Mouse (Mus musculus) right cerebral cortex, postnatal 10 days (tissue): ENCODE results near the gene Cgnl1.
A peak's percentile ranks its signal among the peaks of the same experiment; 100 is the strongest.

ENCODE experiments used
- DNase-seq, 2 experiments: peaks; one replicate each; pipeline ENCODE4 v3.0.0; 2021; ENCODE audit warnings: low spot score in 2 of 2

Cgnl1 gene

DNA sequence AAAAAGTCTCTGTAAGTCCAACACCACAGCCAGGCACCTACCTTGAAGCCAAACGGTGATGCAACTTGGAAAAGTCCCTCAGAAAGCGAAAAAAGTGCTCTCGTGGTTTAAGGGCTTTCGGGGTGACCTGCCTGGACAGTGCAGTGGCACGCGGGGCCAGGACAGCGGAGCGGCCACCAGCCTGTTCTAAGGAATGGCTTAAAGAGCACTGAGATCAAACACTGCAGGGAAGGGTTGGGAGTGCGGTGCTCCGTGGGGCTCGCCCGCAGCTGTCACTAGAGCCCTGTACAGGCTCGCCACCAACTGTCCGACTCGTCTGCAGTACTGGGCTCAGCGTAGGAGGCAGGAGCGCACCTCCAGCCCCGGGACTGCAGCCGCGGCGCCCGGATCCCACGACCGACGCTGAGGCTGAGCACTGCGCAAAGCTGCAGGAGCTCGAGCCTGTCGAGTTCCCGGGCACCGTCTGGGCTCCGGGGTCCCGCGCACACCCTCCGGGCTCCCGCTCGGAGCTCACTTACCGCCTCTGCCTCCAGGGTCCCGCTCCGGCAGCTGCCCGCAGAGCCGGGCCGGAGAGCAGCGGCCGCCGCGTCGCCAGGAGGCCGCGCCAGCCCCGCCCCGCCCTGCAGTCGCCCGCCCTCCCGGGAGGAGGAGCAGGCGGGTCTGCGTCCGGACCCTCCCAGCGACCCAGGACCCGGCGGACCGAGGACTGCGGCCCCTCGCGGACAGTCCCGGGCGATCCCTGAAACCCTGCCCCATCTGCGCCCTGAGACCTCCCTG lies at the start of gene Cgnl1:
Gene Cgnl1 (minus strand): TSS at position 612 of the 777 bp plus-strand sequence.
- peak; percentile 29 to 42 for DNase-seq

DNA sequence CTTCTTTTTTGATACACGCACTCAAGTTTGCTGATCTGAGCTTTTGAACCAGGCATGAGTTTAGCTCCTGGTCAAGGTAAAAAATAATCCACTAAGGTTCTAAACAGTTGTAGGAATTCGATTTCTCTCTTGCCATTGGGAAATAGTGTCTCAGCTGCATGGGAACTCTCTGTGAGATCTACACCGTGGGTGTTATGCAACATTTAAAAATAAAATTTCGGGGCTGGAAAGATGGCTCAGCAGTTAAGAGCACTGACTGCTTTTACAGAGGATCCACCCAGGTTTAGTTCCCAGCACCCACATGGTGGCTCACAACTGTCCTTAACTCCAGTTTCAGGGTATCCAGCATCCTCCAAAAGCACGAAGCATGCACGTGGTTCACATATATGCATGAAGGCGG lies 47.1 kb upstream of the Cgnl1 start:
- DNase-seq: no peak

DNA sequence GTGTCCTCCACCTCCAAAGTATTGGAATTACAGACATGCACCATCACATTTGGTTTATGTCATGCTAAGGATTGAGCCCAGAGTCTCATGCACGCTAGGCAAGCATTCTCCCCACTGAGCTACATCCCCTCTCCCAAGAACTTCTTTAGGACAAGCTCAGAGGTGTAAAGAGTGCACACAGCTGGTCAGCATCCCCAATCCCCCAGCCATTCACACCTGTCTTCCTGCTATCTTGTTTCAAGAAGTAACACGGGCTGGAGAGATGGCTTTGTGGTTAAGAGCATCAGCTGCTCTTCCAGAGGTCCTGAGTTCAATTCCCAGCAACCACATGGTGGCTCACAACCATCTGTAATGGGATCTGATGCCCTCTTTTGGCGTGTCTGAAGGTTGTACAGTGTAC lies 44.7 kb upstream of the Cgnl1 start:
- no peak for DNase-seq

DNA sequence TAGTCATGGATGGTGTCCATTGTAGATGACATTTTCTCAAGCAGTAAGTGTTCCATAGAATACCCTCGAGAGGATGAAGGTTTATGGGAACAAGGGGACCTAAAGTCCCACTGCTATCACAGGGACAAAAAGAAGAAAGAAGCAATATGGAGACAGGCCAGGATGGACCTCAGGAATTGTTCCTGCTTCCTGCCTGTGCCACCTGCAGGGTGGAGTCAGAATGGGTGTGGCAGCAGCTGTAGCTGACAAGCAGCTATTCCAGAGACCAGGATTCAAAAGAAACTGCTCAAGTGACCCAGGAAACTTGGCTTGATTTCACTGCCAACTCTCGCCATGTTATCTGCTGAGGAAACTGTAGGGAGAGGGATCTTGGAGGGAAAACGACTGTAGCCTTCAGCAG lies 42.2 kb upstream of the Cgnl1 start:
- no peak for DNase-seq

DNA sequence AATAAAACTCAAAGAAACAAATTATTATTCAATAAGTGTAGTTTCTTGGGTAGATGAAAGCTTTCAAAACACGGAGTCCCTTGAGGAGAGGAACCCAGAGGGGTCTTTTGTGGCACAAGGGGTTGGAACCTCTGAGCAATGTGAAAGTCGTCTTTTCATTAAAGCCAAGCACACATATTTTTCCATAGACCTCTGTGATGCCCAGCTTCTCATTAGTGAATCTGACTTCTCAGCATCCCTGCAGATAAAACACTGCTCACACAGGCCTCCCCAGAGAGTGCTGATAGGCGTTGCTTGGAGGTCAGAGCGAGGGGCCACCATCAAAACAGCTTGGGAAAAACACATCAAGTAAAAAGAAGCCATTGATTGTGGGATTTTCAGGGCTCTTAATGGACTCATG lies 41.5 kb upstream of the Cgnl1 start:
- DNase-seq: no peak

DNA sequence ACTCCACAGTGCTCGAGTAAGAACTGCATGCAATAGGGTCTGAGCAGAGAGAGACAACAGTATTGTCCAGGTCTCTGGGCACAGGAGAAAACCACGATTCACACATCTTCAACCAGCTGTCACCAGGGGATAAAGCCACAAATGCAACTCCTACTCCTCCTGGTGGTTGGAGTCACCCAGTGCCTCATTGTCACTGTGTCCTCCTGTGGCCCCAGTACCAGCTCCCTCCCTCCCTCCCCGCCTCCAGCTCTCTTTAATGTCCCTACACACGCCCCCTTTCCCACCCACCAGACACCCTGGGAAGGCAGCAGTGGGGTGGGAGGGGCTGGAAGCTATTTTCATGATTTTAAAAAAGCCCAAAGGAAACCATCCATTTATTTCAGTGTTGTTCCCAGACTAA lies 41.0 kb upstream of the Cgnl1 start:
- DNase-seq: no peak

DNA sequence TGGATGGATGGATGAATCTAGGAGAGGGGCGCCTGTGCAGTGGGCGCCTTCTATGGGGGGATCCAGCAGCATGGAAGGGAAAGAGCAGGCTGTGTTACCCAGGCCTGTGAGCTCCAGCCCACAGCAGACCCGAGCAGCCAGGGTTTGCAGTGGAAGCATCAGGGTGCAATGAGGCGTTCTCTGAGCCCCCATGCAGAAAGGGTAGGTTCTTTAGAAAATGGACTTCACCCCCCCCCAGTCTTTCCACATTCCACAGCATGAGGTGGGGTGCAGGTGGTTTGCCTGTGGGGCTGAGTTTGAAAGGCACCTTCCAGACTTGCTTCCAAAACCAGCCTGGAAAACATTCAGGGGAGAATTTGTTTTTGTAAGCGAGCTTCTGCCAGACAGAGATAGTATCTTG lies 40.0 kb upstream of the Cgnl1 start:
- no peak for DNase-seq

DNA sequence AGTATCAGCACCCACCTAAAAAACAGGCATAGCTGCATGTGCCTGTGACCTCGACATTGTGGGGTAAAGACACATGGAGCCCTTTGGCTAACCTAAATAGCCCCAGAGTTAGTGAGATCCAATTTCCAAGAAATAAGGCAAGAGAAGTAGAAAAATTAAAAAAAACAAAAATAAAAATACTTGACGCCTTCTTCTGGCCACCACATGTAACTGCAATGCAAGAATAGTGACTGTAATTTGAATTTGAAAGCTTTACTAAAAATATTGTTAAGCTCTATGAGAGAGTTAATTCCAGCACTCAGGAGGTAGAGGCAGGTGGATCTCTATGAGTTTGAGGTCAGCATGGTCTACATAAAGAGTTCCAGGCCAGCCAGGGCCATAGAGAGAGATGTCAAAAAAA lies 39.3 kb upstream of the Cgnl1 start:
- DNase-seq: no peak

DNA sequence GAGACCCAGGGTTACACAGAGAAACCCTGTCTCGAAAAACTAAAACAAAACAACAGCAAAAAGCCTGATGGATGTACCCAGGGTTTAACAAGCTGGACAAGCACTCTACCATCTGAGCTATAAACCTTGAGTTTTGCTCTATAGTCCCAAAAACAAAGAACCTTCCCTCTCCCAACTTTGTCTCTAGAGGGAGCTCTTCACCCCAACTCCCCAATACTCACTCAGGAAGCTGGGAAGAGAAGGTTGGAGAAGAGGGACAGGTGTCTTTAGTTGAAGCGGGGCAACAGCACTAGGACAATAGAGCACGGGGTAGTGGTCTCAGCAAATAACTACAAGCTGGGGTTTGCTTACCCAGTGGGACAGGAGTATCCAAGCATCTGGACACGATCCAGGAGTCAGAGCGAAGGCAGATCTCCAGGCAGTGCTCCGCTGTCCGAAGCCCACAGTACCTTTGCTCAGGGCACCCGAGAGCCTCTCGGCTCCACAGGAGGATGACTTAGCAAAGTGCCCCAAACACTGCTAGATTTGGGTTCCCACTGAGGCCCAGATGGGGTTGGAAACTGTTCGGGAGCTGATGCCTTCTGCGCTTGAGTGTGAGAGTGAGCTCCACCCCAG lies 37.3 kb upstream of the Cgnl1 start:
- no peak for DNase-seq

DNA sequence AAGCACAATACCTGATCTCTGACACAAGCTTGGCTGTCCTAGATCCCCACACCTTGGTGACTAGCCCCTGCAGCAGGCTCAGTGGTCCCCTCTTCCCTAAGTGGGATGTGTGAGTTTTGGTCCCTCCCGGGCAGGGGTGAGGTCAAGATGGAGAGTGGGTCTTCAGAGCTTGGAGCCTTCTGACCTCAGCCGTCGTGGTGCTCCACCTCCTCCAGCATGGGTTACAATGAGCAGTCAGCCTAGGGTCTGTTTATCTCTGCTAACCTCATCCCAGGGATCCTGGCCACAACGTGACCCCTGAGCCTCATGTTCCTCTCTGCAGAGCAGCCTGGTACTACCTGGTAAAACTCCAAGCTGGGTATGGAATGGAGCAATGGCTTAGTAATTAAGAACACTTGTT lies 36.4 kb upstream of the Cgnl1 start:
- DNase-seq: no peak

DNA sequence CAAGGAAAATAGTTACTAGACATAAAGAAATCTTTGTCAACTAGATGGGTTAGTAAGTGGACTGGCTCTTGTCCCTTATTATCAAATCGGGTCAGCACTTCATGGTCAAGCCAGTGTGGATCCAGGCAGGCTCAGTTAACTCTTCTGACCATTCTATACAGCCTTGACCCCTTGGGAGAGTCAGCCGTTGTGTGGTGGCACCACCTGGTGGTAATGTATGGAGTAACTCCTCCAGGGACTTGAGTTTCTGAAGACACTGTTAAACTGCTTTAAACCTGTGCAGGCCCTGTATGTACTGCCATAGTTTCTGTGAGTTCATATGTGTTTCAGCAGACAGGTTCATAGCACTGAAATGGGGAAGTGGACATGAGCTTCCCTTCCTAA lies 35.0 kb upstream of the Cgnl1 start:
- DNase-seq: peak; percentile 68 to 85

DNA sequence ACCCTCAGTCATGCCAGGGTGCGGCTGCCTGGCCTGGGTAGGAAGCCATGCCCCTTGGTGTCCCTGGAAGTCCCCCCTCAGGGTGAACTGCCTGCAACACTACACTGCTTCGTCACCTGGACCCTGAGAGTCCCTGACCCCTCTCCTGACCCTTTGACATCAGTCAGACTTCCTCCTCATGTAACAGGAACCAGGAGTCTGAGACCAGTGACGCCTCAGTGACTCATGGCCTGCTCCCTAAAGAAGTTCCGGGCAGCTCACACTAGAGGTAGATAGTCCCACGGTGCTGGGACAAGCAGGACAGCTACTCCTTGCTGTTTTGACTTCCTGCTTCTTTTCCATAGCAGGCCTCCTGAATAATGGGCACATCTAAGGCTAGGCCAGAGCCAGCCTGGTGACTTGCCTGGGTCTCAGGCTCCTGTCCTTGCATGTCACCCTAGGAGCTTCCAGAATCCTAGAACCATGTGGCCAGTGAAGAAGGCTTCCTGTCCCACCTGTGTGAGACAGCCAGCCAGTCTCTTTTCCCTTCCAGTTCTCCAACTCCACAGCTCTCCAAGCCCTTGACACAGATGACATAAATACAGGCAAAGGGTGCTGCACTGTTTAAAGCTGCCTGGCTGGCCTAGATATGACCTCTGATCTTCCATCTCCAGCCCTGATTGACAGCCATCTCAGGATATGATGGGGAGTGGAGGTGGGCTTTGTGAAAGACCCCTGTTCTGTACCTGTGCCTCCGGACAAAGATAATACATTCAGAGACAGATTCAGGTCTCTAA lies 34.4 kb upstream of the Cgnl1 start:
- DNase-seq: no peak

DNA sequence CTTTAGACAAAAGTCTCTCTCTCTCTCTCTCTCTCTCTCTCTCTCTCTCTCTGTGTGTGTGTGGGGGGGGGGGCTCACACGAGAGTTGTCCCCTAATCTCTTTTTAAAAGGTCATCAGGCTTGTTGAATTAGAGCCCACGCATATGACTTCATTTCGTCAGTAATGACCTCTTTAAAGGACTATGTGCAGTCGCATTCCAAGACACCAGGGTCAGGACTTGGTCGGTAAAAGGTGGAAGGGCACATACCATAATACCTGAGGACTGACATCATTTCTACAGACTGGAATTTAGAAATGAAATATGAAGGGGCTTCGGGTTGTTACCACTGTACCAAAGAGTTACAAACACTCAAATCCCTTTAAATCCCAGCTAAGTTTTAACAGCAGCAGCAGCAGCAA lies 32.7 kb upstream of the Cgnl1 start:
- DNase-seq: no peak

DNA sequence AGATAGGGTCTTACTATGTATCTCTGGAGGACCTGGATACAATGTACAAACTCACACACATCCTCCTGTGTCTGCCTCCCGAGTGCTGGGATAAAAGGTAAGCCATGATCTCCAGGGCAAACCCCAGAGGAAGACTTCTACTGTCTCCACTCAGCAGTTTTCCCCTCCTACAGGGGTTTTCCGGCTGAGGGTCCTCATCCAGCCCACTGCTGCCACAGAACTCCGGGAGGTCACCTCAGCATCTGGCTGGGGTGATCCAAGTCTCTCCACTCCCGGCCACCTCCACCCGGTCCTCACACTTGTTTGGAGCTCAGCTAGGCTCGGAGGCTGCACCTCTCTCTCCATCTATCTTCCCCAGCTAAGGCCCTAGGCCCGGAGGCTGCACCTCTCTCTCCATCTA lies 31.9 kb upstream of the Cgnl1 start:
- DNase-seq: no peak

DNA sequence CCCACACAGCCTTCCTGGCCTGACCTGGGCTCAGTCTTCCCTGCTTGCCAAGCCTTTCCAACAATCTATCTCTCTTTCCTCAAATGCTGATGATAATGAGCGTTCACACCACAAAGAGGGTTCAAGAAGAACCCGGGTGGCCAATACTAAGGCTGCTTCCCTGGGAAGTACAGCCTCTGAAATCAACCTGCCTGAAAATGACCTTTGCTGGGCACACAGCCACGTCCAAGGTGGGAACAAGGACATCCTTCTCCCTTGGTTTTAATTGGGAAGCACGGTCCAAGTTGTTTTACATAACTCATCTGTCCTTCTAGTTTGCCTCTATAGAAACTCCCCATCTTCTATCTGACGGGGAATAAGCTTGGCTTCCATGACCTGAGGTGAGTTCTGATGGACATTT lies 28.2 kb upstream of the Cgnl1 start:
- DNase-seq: no peak

DNA sequence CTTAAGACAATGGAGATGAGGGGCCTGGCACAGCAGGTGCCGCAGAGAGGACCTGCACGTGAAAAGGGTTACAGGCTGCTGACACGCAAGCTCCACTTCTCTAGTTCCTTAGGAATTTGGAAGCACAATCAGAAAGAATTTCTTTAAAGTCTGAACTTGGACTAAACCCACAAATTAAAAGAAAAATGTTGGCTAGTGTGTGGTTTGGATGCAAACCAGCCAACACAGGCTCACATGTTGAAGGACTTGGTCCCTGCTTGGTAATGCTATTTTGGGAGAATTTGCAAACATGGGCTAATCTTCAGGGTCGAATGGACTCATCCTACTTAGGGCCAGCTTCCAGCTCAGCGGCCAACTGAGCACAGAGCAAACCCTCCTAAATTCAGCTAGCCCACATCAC lies 26.8 kb upstream of the Cgnl1 start:
- no peak for DNase-seq

DNA sequence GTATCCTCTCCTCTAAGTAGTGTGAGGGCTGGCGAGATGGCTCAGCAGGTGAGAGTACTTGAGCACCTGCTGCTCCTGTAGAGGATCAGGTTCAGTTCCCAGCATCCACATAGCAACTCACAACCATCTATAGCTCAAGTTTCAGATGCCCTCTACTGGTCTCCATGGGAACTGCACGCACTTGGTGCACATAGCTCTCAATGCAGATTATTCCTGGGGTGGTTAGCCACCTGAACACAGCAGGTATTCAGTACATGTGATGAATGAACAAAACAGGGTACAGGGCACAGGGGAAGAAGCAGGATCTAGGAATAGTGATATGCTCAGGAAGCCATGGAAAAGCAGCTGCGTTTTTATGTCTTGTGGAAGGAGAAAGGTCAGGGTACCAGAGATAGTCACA lies 6.0 kb upstream of the Cgnl1 start:
- no peak for DNase-seq

DNA sequence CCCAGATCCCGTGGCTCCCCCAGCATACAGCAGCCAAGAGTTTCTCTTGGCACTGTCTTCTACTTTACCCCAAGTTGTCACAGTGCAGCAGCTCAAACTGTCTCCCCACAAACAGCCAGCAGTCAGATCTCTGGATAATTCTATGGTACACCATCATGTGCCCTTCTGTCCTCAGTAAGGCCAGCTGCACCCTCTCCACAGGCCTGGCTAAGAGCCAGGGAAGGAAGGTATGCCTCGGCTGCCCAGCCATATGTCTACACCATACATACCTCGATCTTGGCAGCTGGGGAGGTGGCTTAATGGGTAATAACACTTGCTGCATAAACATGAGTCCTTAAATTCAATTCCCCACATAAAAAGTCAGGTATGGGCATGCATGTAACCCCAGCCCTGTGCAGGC lies 4.9 kb upstream of the Cgnl1 start:
- no peak for DNase-seq

DNA sequence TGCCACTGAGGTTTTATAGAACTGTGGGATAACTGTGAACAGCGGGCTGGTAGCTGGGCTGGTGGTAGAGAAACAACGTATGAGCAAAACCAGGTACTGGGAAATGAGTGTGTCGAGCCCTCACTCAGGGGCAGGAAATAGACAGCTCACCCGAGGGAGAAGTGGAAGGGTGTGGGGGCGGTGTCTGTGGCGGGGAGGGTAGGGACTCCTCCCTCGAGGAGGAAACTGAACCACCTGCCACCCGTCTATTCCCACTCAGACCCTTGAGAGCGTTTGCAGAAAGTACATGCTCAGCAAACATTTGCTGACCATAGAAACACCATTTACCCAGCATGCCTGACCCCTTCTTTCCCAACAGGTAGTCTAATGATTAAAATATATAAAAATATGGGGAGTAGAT lies 2.2 kb upstream of the Cgnl1 start:
- no peak for DNase-seq

DNA sequence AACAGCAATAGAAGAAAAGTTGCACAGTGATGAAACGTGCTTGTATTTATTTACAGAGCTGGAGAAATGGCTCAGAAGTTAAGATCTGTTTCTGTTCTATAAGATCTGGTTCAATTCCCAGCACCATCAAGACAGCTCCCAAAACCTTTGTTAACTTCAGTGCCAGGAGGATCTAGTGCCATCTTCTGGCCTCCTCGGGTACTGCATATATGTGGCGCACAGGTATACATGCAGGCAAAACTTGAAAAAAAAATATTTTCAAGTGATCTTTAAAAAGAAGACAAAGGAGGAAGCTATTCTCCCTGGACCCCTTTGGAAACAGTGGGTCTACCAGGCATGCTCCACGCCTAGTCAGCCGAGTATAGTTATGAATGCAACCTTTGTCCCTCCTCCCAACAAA lies 936 bp upstream of the Cgnl1 start:
- no peak for DNase-seq

DNA sequence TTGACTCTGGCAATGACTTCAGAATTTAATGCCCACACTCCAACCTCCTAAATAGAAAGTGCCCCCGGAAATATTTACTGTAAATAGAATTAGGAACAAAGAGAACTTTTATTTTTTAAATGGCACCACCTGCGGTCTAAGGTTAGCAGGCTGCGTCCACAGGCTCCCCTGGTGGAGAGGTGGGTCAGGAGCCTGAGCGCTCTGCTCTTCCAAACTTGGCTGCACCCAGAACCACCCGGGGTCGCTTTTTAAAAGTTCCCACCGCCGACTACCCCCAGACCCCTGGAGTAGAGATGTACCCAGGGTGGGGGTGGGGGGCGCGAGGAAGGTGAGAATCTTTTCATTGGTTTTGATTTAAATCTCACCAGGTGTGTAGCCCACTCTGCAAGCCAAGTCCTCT lies 918 bp downstream of the Cgnl1 start:
- DNase-seq: no peak

DNA sequence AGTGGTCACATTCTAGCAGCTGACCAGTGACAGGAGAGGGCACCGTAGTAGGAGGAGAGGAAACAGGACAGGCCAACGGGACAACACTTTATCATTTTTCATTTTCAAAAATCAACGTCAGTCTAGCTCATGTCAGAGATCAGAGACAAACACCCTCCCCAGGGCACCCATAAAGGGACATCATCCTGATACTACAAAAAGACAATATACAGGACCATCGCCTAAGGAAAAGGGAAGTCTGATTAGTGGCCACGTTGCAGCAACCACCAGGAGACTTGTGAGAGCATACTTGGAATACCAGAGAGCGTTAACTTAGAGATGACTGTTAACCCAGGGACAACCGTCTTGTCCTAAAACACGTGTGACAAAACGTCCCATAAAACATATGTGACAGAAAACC lies 1.7 kb downstream of the Cgnl1 start:
- DNase-seq: no peak

DNA sequence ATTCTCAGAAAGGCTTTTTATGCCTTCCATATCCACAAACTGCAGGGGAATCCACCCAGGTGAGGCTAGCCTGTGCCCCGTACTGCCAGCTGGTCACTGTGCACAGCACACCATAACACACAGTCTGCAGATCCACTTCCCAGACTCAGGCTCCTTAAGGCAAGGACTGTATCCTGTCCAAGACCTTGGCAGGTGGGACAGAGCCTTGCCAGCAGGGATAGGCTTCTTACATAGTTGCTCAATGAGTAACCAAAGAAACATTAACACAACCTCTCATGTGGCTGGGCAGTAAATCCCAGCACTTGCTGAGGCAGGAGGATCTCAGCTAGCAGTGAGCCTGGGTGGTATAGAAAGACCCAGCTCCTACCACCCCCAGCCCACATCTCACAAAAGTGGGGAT lies 3.3 kb downstream of the Cgnl1 start:
- DNase-seq: no peak
